Mouse (Mus musculus): ENCODE data around the gene Fam19a2. TPM values are rescaled to one million over a fixed set of nuclear protein-coding genes. Genes with fewer than 3 reads are reported as not detected.

The Fam19a2 gene
- polyA plus RNA-seq, 1 experiment = 0.04 TPM

DNA sequence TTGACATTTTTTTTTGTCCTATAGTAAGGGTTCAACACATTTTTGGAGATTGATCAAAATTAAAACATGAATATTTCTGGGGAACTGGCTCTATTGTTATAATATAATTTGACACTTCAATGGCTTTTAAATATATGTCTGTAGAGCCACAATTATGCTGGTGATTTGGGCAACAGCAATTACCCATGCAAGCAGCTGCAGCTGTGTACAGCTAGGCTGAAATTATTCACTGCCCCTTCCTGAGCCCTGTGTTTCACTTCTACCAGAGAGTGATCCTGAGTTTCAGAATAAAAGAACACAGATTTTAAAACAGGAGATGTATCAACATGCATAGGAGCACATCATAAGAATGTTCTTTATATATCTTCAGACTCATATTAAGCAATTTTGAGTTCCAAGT lies 43.5 kb downstream of the Fam19a2 start:
- Histone ChIP-seq H3K36me3 (ENCODE audit: control insufficient read depth, insufficient read depth) (no peaks in the 10 kb centered on the region), H3ac (ENCODE audit: control insufficient read depth, insufficient read length, low read depth) (no peak overlapping the region), H3K79me2 (ENCODE audit: control insufficient read depth, insufficient read depth) (no peaks in the 10 kb centered on the region), H3K79me3 (ENCODE audit: low read depth) (no peaks in the 10 kb centered on the region), H3K4me3 (ENCODE audit: insufficient read depth, poor library complexity, severe bottlenecking) (no peak overlapping the region), H3K27me3 (ENCODE audit: control insufficient read depth, insufficient read depth, insufficient read length) (no peaks in the 10 kb centered on the region)
- TF ChIP-seq MYOG (IDR thresholded peaks at IDR 0.05; ENCODE audit: control insufficient read depth, extremely low read depth, insufficient read length) (no peak), USF1 (IDR thresholded peaks at IDR 0.05; ENCODE audit: low read depth) (no peak), FOSL1 (IDR thresholded peaks at IDR 0.05; ENCODE audit: insufficient read depth, low read length, poor library complexity, severe bottlenecking) (no peak), MYOD1 (IDR thresholded peaks at IDR 0.05; ENCODE audit: control insufficient read depth, insufficient read length, low read depth) (no peak), MAX (IDR thresholded peaks at IDR 0.05) (no peak), CEBPB (IDR thresholded peaks at IDR 0.05; ENCODE audit: low read depth) (no peak), CTCF (IDR thresholded peaks at IDR 0.05; ENCODE audit: control insufficient read depth, insufficient read depth, insufficient read length) (no peak)

DNA sequence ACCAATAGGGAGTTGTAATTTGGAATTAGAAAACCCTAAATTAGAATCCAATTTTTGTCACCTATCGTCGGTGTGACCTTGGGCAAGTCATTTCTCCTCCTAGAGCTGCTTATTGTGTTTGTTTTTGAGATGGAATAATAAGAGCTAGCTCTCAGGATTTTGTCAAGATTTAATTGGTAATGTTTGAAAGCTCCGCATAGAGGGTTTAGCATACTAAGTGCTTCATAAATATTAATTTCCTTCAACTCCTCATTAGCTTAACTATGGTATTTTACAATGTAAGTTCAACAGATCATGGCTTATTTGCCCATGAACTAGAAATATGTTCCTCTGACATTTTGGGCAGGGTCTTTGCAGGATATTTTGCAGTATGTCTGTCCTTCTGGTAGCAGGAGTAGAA lies 62.5 kb downstream of the Fam19a2 start:
- TF ChIP-seq USF1 (IDR thresholded peaks at IDR 0.05; ENCODE audit: low read depth) = no peak
- TF ChIP-seq CTCF (IDR thresholded peaks at IDR 0.05; ENCODE audit: control insufficient read depth, insufficient read depth, insufficient read length) = no peak
- TF ChIP-seq FOSL1 (IDR thresholded peaks at IDR 0.05; ENCODE audit: insufficient read depth, low read length, poor library complexity, severe bottlenecking) = no peak
- no peak for TF ChIP-seq MAX (IDR thresholded peaks at IDR 0.05)
- no peak for TF ChIP-seq MYOG (IDR thresholded peaks at IDR 0.05; ENCODE audit: control insufficient read depth, extremely low read depth, insufficient read length)
- no peak for TF ChIP-seq CEBPB (IDR thresholded peaks at IDR 0.05; ENCODE audit: low read depth)
- TF ChIP-seq MYOD1 (IDR thresholded peaks at IDR 0.05; ENCODE audit: control insufficient read depth, insufficient read length, low read depth) = no peak
- no peak overlapping the region for H3ac ChIP-seq (ENCODE audit: control insufficient read depth, insufficient read length, low read depth)
- no peaks in the 10 kb centered on the region for H3K36me3 ChIP-seq (ENCODE audit: control insufficient read depth, insufficient read depth)
- no peak overlapping the region for H3K4me3 ChIP-seq (ENCODE audit: insufficient read depth, poor library complexity, severe bottlenecking)
- no peaks in the 10 kb centered on the region for H3K27me3 ChIP-seq (ENCODE audit: control insufficient read depth, insufficient read depth, insufficient read length)
- H3K79me2 ChIP-seq (ENCODE audit: control insufficient read depth, insufficient read depth) = no peaks in the 10 kb centered on the region
- no peaks in the 10 kb centered on the region for H3K79me3 ChIP-seq (ENCODE audit: low read depth)

DNA sequence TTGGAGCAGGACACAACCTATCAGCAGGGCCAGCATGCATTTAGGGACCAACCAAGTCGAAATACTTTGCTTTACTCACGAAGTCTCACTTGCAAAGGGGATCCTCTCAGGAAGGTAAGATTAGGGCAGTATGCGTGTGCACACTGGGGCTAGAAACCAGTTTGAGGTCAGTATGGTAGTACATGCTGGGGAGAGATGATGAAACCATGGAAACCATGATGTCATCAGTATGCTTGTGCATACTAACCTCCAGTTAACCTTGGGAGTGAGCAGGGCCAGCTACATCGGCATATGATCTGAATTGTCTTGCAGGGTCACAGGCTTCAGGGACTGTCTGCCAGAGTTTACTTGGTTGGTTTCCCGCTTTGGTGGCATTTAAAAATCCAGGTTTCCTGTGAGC lies 77.5 kb downstream of the Fam19a2 start:
- Histone ChIP-seq H3K36me3 (ENCODE audit: control insufficient read depth, insufficient read depth) (no peaks in the 10 kb centered on the region), H3K4me3 (ENCODE audit: insufficient read depth, poor library complexity, severe bottlenecking) (no peak overlapping the region), H3K79me2 (ENCODE audit: control insufficient read depth, insufficient read depth) (no peaks in the 10 kb centered on the region), H3K27me3 (ENCODE audit: control insufficient read depth, insufficient read depth, insufficient read length) (no peaks in the 10 kb centered on the region), H3K79me3 (ENCODE audit: low read depth) (no peaks in the 10 kb centered on the region), H3ac (ENCODE audit: control insufficient read depth, insufficient read length, low read depth) (no peak overlapping the region)
- TF ChIP-seq MAX (IDR thresholded peaks at IDR 0.05) (no peak), FOSL1 (IDR thresholded peaks at IDR 0.05; ENCODE audit: insufficient read depth, low read length, poor library complexity, severe bottlenecking) (no peak), USF1 (IDR thresholded peaks at IDR 0.05; ENCODE audit: low read depth) (no peak), MYOG (IDR thresholded peaks at IDR 0.05; ENCODE audit: control insufficient read depth, extremely low read depth, insufficient read length) (no peak), CTCF (IDR thresholded peaks at IDR 0.05; ENCODE audit: control insufficient read depth, insufficient read depth, insufficient read length) (no peak), MYOD1 (IDR thresholded peaks at IDR 0.05; ENCODE audit: control insufficient read depth, insufficient read length, low read depth) (no peak), CEBPB (IDR thresholded peaks at IDR 0.05; ENCODE audit: low read depth) (no peak)

DNA sequence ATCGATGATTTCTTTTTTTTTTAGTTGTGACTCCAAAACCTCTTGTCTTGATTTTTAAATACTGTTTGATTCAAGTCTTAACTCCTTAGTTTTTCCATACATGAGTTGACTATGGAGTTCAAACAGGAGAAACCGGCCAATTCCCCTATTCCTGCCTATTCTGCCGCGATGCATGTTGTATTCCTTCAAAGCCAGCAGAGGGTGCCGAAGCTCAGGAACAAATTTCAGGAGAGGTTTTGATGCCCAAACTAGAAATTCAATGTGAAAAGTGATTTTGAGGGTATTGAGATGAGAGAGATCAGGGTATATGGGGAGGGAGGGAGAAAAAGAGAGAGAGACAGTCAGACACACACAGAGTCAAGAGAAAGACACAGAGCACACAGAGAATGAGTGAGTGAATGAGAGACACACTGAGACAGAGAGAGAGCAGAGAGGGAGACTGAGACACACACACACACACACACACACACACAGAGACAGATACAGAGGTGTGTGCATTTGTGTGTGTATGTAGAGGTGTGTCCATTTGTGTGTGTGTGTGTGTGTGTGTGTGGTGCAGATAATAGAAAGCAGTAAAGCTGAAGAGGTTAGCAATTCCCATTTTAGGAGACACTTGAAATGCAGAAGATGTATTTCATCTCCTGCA lies 78.9 kb downstream of the Fam19a2 start:
- H3K79me2 ChIP-seq (ENCODE audit: control insufficient read depth, insufficient read depth) = no peaks in the 10 kb centered on the region
- no peak overlapping the region for H3K4me3 ChIP-seq (ENCODE audit: insufficient read depth, poor library complexity, severe bottlenecking)
- no peaks in the 10 kb centered on the region for H3K27me3 ChIP-seq (ENCODE audit: control insufficient read depth, insufficient read depth, insufficient read length)
- TF ChIP-seq MYOD1 (IDR thresholded peaks at IDR 0.05; ENCODE audit: control insufficient read depth, insufficient read length, low read depth) (no peak), MYOG (IDR thresholded peaks at IDR 0.05; ENCODE audit: control insufficient read depth, extremely low read depth, insufficient read length) (no peak), CEBPB (IDR thresholded peaks at IDR 0.05; ENCODE audit: low read depth) (no peak), FOSL1 (IDR thresholded peaks at IDR 0.05; ENCODE audit: insufficient read depth, low read length, poor library complexity, severe bottlenecking) (no peak), MAX (IDR thresholded peaks at IDR 0.05) (no peak), CTCF (IDR thresholded peaks at IDR 0.05; ENCODE audit: control insufficient read depth, insufficient read depth, insufficient read length) (no peak), USF1 (IDR thresholded peaks at IDR 0.05; ENCODE audit: low read depth) (no peak)
- no peak overlapping the region for H3ac ChIP-seq (ENCODE audit: control insufficient read depth, insufficient read length, low read depth)
- no peaks in the 10 kb centered on the region for H3K36me3 ChIP-seq (ENCODE audit: control insufficient read depth, insufficient read depth)
- H3K79me3 ChIP-seq (ENCODE audit: low read depth) = no peaks in the 10 kb centered on the region

DNA sequence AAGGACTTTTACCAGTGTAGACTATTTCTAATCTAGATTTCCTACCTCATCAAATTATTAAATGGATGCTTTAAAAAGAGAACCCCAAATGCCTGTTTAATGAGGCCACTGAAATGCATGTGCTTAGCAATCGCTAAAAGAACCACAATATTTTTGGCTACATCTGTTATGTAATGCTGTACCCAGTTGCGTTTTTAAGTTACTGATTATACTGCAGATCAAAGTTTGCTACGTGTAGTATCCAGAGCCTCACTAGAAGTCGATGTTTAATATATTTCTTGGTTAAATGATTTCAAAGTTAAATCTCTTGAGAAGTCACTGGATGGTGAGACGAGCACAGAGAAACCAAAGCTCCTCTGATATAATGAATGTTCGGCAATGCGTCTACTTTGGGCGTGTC lies 82.5 kb downstream of the Fam19a2 start:
- Histone ChIP-seq H3K79me3 (ENCODE audit: low read depth) (no peaks in the 10 kb centered on the region), H3K4me3 (ENCODE audit: insufficient read depth, poor library complexity, severe bottlenecking) (no peak overlapping the region), H3K79me2 (ENCODE audit: control insufficient read depth, insufficient read depth) (no peaks in the 10 kb centered on the region), H3K27me3 (ENCODE audit: control insufficient read depth, insufficient read depth, insufficient read length) (no peaks in the 10 kb centered on the region), H3K36me3 (ENCODE audit: control insufficient read depth, insufficient read depth) (no peaks in the 10 kb centered on the region), H3ac (ENCODE audit: control insufficient read depth, insufficient read length, low read depth) (no peak overlapping the region)
- TF ChIP-seq CTCF (IDR thresholded peaks at IDR 0.05; ENCODE audit: control insufficient read depth, insufficient read depth, insufficient read length) (no peak), FOSL1 (IDR thresholded peaks at IDR 0.05; ENCODE audit: insufficient read depth, low read length, poor library complexity, severe bottlenecking) (no peak), USF1 (IDR thresholded peaks at IDR 0.05; ENCODE audit: low read depth) (no peak), MYOD1 (IDR thresholded peaks at IDR 0.05; ENCODE audit: control insufficient read depth, insufficient read length, low read depth) (no peak), MAX (IDR thresholded peaks at IDR 0.05) (no peak), CEBPB (IDR thresholded peaks at IDR 0.05; ENCODE audit: low read depth) (no peak), MYOG (IDR thresholded peaks at IDR 0.05; ENCODE audit: control insufficient read depth, extremely low read depth, insufficient read length) (no peak)
